Mouse (Mus musculus) heart, postnatal 0 days (tissue): Measurements from ENCODE around the gene BC107364. TPM values are rescaled to one million over a fixed set of nuclear protein-coding genes. Genes with fewer than 3 reads are reported as not detected.
"Not testable (repeated sequence)": the region's sequence is repeated elsewhere in the genome, so short reads cannot be mapped to it uniquely, and the experiment has no call there.

Experiments
- ATAC-seq: fragments of 200-750 bp; cut with Nextera tagmentation; 2 replicates; pipeline ENCODE4 v1.8.0; 2017; ENCODE audit warnings: low read depth, moderate number of reproducible peaks, moderate library complexity; ENCODE audit not compliant: insufficient read depth
- DNase-seq: peaks from one replicate; pipeline ENCODE4 v3.0.0-alpha.2; 2016; ENCODE audit warnings: low spot score
- H3K27ac ChIP-seq: fragments of 300-500 bp; sonication (generic); 2 replicates; pipeline ENCODE4 v1.5.1; 2014; ENCODE audit warnings: low read depth, mild to moderate bottlenecking
- H3K27me3 ChIP-seq: fragments of 300-500 bp; sonication (generic); 2 replicates; pipeline ENCODE4 v1.6.1; 2014; ENCODE audit warnings: low read length, mixed read lengths; ENCODE audit not compliant: control insufficient read depth, insufficient read depth
- H3K36me3 ChIP-seq: fragments of 300-500 bp; sonication (generic); replicated peaks from 2 replicates; pipeline ENCODE4 v1.6.1; 2014; ENCODE audit warnings: low read length, mixed read lengths; ENCODE audit not compliant: control insufficient read depth, insufficient read depth
- H3K4me1 ChIP-seq: fragments of 300-500 bp; sonication (generic); 2 replicates; pipeline ENCODE4 v1.6.1; 2014; ENCODE audit warnings: antibody characterized with exemption; ENCODE audit not compliant: control insufficient read depth, insufficient read depth
- H3K4me2 ChIP-seq: fragments of 300-500 bp; sonication (generic); 2 replicates; pipeline ENCODE4 v1.6.1; 2014; ENCODE audit warnings: low read depth, mild to moderate bottlenecking, low read length, moderate library complexity
- H3K4me3 ChIP-seq: fragments of 300-500 bp; sonication (generic); 2 replicates; pipeline ENCODE4 v1.5.1; 2014; ENCODE audit warnings: low read depth, low read length
- H3K9ac ChIP-seq: fragments of 300-500 bp; sonication (generic); replicated peaks from 2 replicates; pipeline ENCODE4 v1.6.1; 2014; ENCODE audit warnings: low read depth, low read length, mixed read lengths
- H3K9me3 ChIP-seq: fragments of 300-500 bp; sonication (generic); replicated peaks from 2 replicates; pipeline ENCODE4 v1.6.1; 2016; ENCODE audit warnings: low read length; ENCODE audit not compliant: control insufficient read depth
- CTCF ChIP-seq: IDR thresholded peaks from 2 replicates; pipeline ENCODE4 v1.5.1; 2016; ENCODE audit warnings: antibody characterized with exemption, control low read depth, low read depth
- EP300 ChIP-seq: IDR thresholded peaks from 2 replicates; pipeline ENCODE4 v1.6.1; 2016; ENCODE audit warnings: antibody characterized with exemption, low read depth
- WGBS: fragments of 180-500 bp; shearing (Covaris S2); extraction: QIAGEN DNeasy Blood & Tissue Kit; methylation state at CpG from one replicate; pipeline ENCODE4 v1.1.7; 2014; 5-methylcytosine and 5-hydroxymethylcytosine counted together
- polyA plus RNA-seq: library from polyadenylated mRNA; unstranded; fragments of >200 nt; fragmentation: Nextera tagmentation; extraction: Ambion mirVana; gene quantifications from 2 replicates; pipeline ENCODE4 v1.2.1, GENCODE M21; 2015
- total RNA-seq: library from RNA; depleted of rRNA; stranded (reverse); fragments of >200 nt; gene quantifications from 2 replicates; pipeline ENCODE4 v1.2.3, GENCODE M21; 2014; ENCODE audit warnings: low replicate concordance; rRNA removed

The BC107364 gene
- total and polyA plus RNA-seq, 2 experiments from 2014 or later = 0.40 TPM; not detected in 1

- 13% methylated on average over 1 of the region's 1 CpGs for WGBS
- Histone ChIP-seq H3K27ac (no peak overlapping the region), H3K9me3 (no peaks in the 10 kb centered on the region), H3K36me3 (no peaks in the 10 kb centered on the region), H3K4me1 (no peaks in the 10 kb centered on the region), H3K9ac (no peak overlapping the region), H3K4me2 (no peak overlapping the region), H3K27me3 (peaks cover 93% of the 10 kb centered on the region), H3K4me3 (no peak overlapping the region)
- no peak for TF ChIP-seq EP300
- TF ChIP-seq CTCF = peak; percentile 16; the same call in 1 of the 2 replicates
- ATAC-seq = no peak
- DNase-seq = no peak
Measured at GRCm38 (mm10) chr3:96403016-96403415, 49.1 kb downstream of the BC107364 start.

GRCm38 (mm10) chr3:96401832-96402501 lies 50.1 kb downstream of the BC107364 start:
- Histone ChIP-seq H3K4me2 (peak overlapping the region; percentile 18; the same call in 1 of the 2 replicates), H3K4me1 (no peaks in the 10 kb centered on the region), H3K9ac (no peak overlapping the region), H3K27ac (no peak overlapping the region), H3K9me3 (no peaks in the 10 kb centered on the region), H3K36me3 (no peaks in the 10 kb centered on the region), H3K27me3 (peaks cover 97% of the 10 kb centered on the region), H3K4me3 (peak overlapping the region; percentile 22)
- ATAC-seq (no peak), DNase-seq (no peak)
- 2% methylated on average over 41 of the region's 41 CpGs for WGBS
- TF ChIP-seq CTCF (peak; percentile 13; the same call in 1 of the 2 replicates), EP300 (no peak)

GRCm38 (mm10) chr3:96401474-96401831 lies 50.7 kb downstream of the BC107364 start:
- H3K9me3 ChIP-seq = no peaks in the 10 kb centered on the region
- TF ChIP-seq EP300 = no peak
- TF ChIP-seq CTCF = no peak
- H3K4me3 ChIP-seq = peak overlapping the region; percentile 22
- no peak overlapping the region for H3K27ac ChIP-seq
- H3K27me3 ChIP-seq = peaks cover 97% of the 10 kb centered on the region
- H3K4me1 ChIP-seq = no peaks in the 10 kb centered on the region
- H3K36me3 ChIP-seq = no peaks in the 10 kb centered on the region
- 5% methylated on average over 13 of the region's 13 CpGs for WGBS
- no peak for DNase-seq
- H3K4me2 ChIP-seq = peak overlapping the region; percentile 18; the same call in 1 of the 2 replicates
- ATAC-seq = no peak
- no peak overlapping the region for H3K9ac ChIP-seq

- TF ChIP-seq EP300 (no peak), CTCF (no peak)
- Histone ChIP-seq H3K27ac (no peak overlapping the region), H3K4me1 (no peaks in the 10 kb centered on the region), H3K36me3 (no peaks in the 10 kb centered on the region), H3K9ac (no peak overlapping the region), H3K27me3 (peaks cover 96% of the 10 kb centered on the region), H3K4me2 (no peak overlapping the region), H3K4me3 (no peak overlapping the region), H3K9me3 (no peaks in the 10 kb centered on the region)
- DNase-seq (no peak), ATAC-seq (no peak)
- 3% methylated on average over 5 of the region's 5 CpGs for WGBS
Measured at GRCm38 (mm10) chr3:96398911-96399310, 53.2 kb downstream of the BC107364 start.

- WGBS = 89% methylated on average over 7 of the region's 7 CpGs
- peaks cover 92% of the 10 kb centered on the region for H3K27me3 ChIP-seq
- no peaks in the 10 kb centered on the region for H3K9me3 ChIP-seq
Measured at GRCm38 (mm10) chr3:96396857-96397256, 55.2 kb downstream of the BC107364 start.

GRCm38 (mm10) chr3:96387202-96387601 lies 64.9 kb downstream of the BC107364 start:
- H3K27me3 ChIP-seq = peaks cover 26% of the 10 kb centered on the region
- not testable (repeated sequence) for H3K9ac ChIP-seq, H3K4me3 ChIP-seq, H3K27ac ChIP-seq, H3K4me2 ChIP-seq, ATAC-seq, H3K36me3 ChIP-seq, H3K9me3 ChIP-seq, H3K4me1 ChIP-seq, DNase-seq
- no CpG with 5 or more reads among the region's 18 CpGs for WGBS

More at GRCm38 (mm10) chr3:96396857-96397256, 55.2 kb downstream of the BC107364 start:
- Histone ChIP-seq H3K4me3 (no peak overlapping the region), H3K36me3 (no peaks in the 10 kb centered on the region), H3K4me2 (no peak overlapping the region), H3K4me1 (no peaks in the 10 kb centered on the region), H3K27ac (no peak overlapping the region), H3K9ac (no peak overlapping the region)
- no peak for TF ChIP-seq EP300
- no peak for TF ChIP-seq CTCF
- DNase-seq = no peak
- no peak for ATAC-seq

Other genes starting within 250 kb of the BC107364 start
- gene Bola1, start 232.6 kb downstream of the BC107364 start, total RNA-seq = 30.0 and 78.1 TPM in 2 replicates
- gene Bola1, start 232.6 kb downstream of the BC107364 start, polyA plus RNA-seq = 52.4 and 55.3 TPM in 2 replicates
- 41.6 and 50.4 TPM in 2 replicates for gene Hist2h2ab, start 232.4 kb downstream of the BC107364 start, total RNA-seq
- gene Hist2h2ab, start 232.4 kb downstream of the BC107364 start, polyA plus RNA-seq = not detected in 2 replicates
- gene Hist2h2ac, start 231.4 kb downstream of the BC107364 start, total RNA-seq = 861 and 913 TPM in 2 replicates
- gene Hist2h2ac, start 231.4 kb downstream of the BC107364 start, polyA plus RNA-seq = 2.5 and 3.4 TPM in 2 replicates
- gene Hist2h2be, start 231.2 kb downstream of the BC107364 start, total RNA-seq = 13.2 and 22.1 TPM in 2 replicates
- gene Hist2h2be, start 231.2 kb downstream of the BC107364 start, polyA plus RNA-seq = 6.4 and 7.6 TPM in 2 replicates
- 551 and 927 TPM in 2 replicates for gene Hist2h3c2, start 213.2 kb downstream of the BC107364 start, total RNA-seq
- gene Hist2h3c2, start 213.2 kb downstream of the BC107364 start, polyA plus RNA-seq = 2.3 and 2.6 TPM in 2 replicates
- 1,879 and 2,872 TPM in 2 replicates for gene Hist2h2aa2, start 212.0 kb downstream of the BC107364 start, total RNA-seq
- gene Hist2h2aa2, start 212.0 kb downstream of the BC107364 start, polyA plus RNA-seq = 101 and 115 TPM in 2 replicates
- gene Hist2h2aa1, start 206.8 kb downstream of the BC107364 start, total RNA-seq = 1,660 and 2,559 TPM in 2 replicates
- gene Hist2h2aa1, start 206.8 kb downstream of the BC107364 start, polyA plus RNA-seq = 22.0 and 24.6 TPM in 2 replicates
- gene Hist2h3c1, start 205.6 kb downstream of the BC107364 start, total RNA-seq = not detected in 2 replicates
- gene Hist2h3c1, start 205.6 kb downstream of the BC107364 start, polyA plus RNA-seq = 0.19 and 0.41 TPM in 2 replicates
- 129 and 135 TPM in 2 replicates for gene Hist2h4, start 189.0 kb downstream of the BC107364 start, total RNA-seq
- gene Hist2h4, start 189.0 kb downstream of the BC107364 start, polyA plus RNA-seq = 5.4 and 5.9 TPM in 2 replicates
- 1,066 and 1,627 TPM in 2 replicates for gene Hist2h3b, start 183.7 kb downstream of the BC107364 start, total RNA-seq
- 13.1 and 16.2 TPM in 2 replicates for gene Hist2h3b, start 183.7 kb downstream of the BC107364 start, polyA plus RNA-seq
- 225 and 283 TPM in 2 replicates for gene Hist2h2bb, start 182.6 kb downstream of the BC107364 start, total RNA-seq
- 0.59 and 1.7 TPM in 2 replicates for gene Hist2h2bb, start 182.6 kb downstream of the BC107364 start, polyA plus RNA-seq
- 1.1 and 3.0 TPM in 2 replicates for gene Fcgr1, start 158.3 kb downstream of the BC107364 start, total RNA-seq
- 1.2 and 1.5 TPM in 2 replicates for gene Fcgr1, start 158.3 kb downstream of the BC107364 start, polyA plus RNA-seq
- gene Hfe2, start 72.9 kb upstream of the BC107364 start, total RNA-seq = 68.1 and 81.3 TPM in 2 replicates
- 24.7 and 25.9 TPM in 2 replicates for gene Hfe2, start 72.9 kb upstream of the BC107364 start, polyA plus RNA-seq
- 1,058 and 1,196 TPM in 2 replicates for gene Txnip, start 105.7 kb upstream of the BC107364 start, total RNA-seq
- gene Txnip, start 105.7 kb upstream of the BC107364 start, polyA plus RNA-seq = 332 and 600 TPM in 2 replicates
- not detected in 2 replicates for gene Gm16253, start 124.7 kb upstream of the BC107364 start, total RNA-seq
- gene Gm16253, start 124.7 kb upstream of the BC107364 start, polyA plus RNA-seq = 1.1 and 1.2 TPM in 2 replicates
- gene Polr3gl, start 141.9 kb upstream of the BC107364 start, total RNA-seq = 10.3 and 13.1 TPM in 2 replicates
- 37.1 and 38.7 TPM in 2 replicates for gene Polr3gl, start 141.9 kb upstream of the BC107364 start, polyA plus RNA-seq
- gene Ankrd34a, start 144.3 kb upstream of the BC107364 start, total RNA-seq = 1.2 and 5.3 TPM in 2 replicates
- gene Ankrd34a, start 144.3 kb upstream of the BC107364 start, polyA plus RNA-seq = 6.0 and 6.8 TPM in 2 replicates
- 33.1 and 50.6 TPM in 2 replicates for gene Lix1l, start 148.8 kb upstream of the BC107364 start, total RNA-seq
- gene Lix1l, start 148.8 kb upstream of the BC107364 start, polyA plus RNA-seq = 3.6 and 5.1 TPM in 2 replicates
- gene Rbm8a, start 177.6 kb upstream of the BC107364 start, total RNA-seq = 7.5 and 9.2 TPM in 2 replicates
- 64.7 and 65.4 TPM in 2 replicates for gene Rbm8a, start 177.6 kb upstream of the BC107364 start, polyA plus RNA-seq
- 46.6 and 50.7 TPM in 2 replicates for gene Pex11b, start 183.1 kb upstream of the BC107364 start, total RNA-seq
- gene Pex11b, start 183.1 kb upstream of the BC107364 start, polyA plus RNA-seq = 41.7 and 43.7 TPM in 2 replicates
- gene Gm42957, start 183.2 kb upstream of the BC107364 start, total RNA-seq = not detected in 2 replicates
- gene Gm42957, start 183.2 kb upstream of the BC107364 start, polyA plus RNA-seq = not detected in 2 replicates
- 0.46 and 4.2 TPM in 2 replicates for gene Itga10, start 193.3 kb upstream of the BC107364 start, total RNA-seq
- gene Itga10, start 193.3 kb upstream of the BC107364 start, polyA plus RNA-seq = 0.37 and 0.45 TPM in 2 replicates
- gene Ankrd35, start 217.8 kb upstream of the BC107364 start, total RNA-seq = 0.39 and 0.88 TPM in 2 replicates
- 0.31 and 0.32 TPM in 2 replicates for gene Ankrd35, start 217.8 kb upstream of the BC107364 start, polyA plus RNA-seq
- gene Pias3, start 244.1 kb upstream of the BC107364 start, total RNA-seq = 13.8 and 17.4 TPM in 2 replicates
- gene Pias3, start 244.1 kb upstream of the BC107364 start, polyA plus RNA-seq = 19.3 and 22.5 TPM in 2 replicates